Mouse (Mus musculus) liver, embryonic 16.5 days (tissue): ENCODE data around the gene Tsks. TPM values are rescaled to one million over a fixed set of nuclear protein-coding genes. Genes with fewer than 3 reads are reported as not detected.

ENCODE experiments used
- ATAC-seq: fragments of 200-750 bp; cut with Nextera tagmentation; 2 replicates; pipeline ENCODE4 v1.8.0; 2017; ENCODE audit warnings: low read depth, mild to moderate bottlenecking, moderate number of reproducible peaks, moderate library complexity
- H3K27ac ChIP-seq: fragments of 300-500 bp; sonication (generic); 2 replicates; pipeline ENCODE4 v1.5.1; 2014; ENCODE audit warnings: mild to moderate bottlenecking, low read length
- H3K27me3 ChIP-seq: fragments of 300-500 bp; sonication (generic); 2 replicates; pipeline ENCODE4 v1.6.1; 2014; ENCODE audit warnings: low read depth, low read length, mixed read lengths; ENCODE audit not compliant: control insufficient read depth, insufficient read depth
- H3K36me3 ChIP-seq: fragments of 300-500 bp; sonication (generic); 2 replicates; pipeline ENCODE4 v1.6.1; 2014; ENCODE audit warnings: mild to moderate bottlenecking; ENCODE audit not compliant: control insufficient read depth, insufficient read depth
- H3K4me1 ChIP-seq: fragments of 300-500 bp; sonication (generic); 2 replicates; pipeline ENCODE4 v1.6.1; 2014; ENCODE audit warnings: low read depth, low read length, mixed read lengths; ENCODE audit not compliant: control insufficient read depth
- H3K4me2 ChIP-seq: fragments of 300-500 bp; sonication (generic); 2 replicates; pipeline ENCODE4 v1.6.1; 2014; ENCODE audit warnings: low read depth, low read length, mixed read lengths
- H3K4me3 ChIP-seq: fragments of 300-500 bp; sonication (generic); 2 replicates; pipeline ENCODE4 v1.5.1; 2014; ENCODE audit warnings: low read depth, mild to moderate bottlenecking, low read length
- H3K9ac ChIP-seq: fragments of 300-500 bp; sonication (generic); 2 replicates; pipeline ENCODE4 v1.6.1; 2014; ENCODE audit warnings: low read depth, low read length
- H3K9me3 ChIP-seq: fragments of 300-500 bp; sonication (generic); replicated peaks from 2 replicates; pipeline ENCODE4 v1.6.1; 2016; ENCODE audit warnings: low read length; ENCODE audit not compliant: control insufficient read depth
- WGBS: fragments of 180-500 bp; shearing (Covaris S2); extraction: QIAGEN DNeasy Blood & Tissue Kit; methylation state at CpG from one replicate; pipeline ENCODE4 v1.1.7; 2014; ENCODE audit not compliant: insufficient replicate concordance; 5-methylcytosine and 5-hydroxymethylcytosine counted together
- polyA plus RNA-seq: library from polyadenylated mRNA; unstranded; fragments of >200 nt; fragmentation: Nextera tagmentation; extraction: Ambion mirVana; gene quantifications from 2 replicates; pipeline ENCODE4 v1.2.1, GENCODE M21; 2015

The Tsks gene
- 0.12 TPM in 1 of 2 replicates, not detected in the other for polyA plus RNA-seq

DNA sequence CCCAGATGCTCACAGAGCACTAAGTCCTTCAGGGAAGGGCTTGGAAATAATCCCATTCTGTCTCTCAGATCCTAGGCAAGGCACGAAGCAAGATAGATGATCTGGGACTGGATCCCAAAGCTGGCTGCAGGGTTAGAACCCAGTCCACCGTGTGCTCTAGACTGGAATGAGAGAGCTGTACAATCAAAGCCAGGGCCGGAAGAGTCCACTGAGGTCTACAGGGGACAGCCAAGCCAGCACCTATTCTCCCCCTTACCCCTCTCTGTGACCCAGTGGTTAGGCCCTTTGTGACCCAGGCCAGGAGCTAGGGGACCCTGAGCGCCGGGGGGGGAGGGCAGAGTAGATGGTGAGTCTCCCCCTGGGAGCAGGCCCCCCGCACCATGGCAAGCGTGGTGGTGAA is at the start of gene Tsks:
Gene Tsks (plus strand): TSS at position 301 of the 400 bp plus-strand sequence.
- no peak for ATAC-seq
- no peaks in the 10 kb centered on the region for H3K36me3 ChIP-seq
- WGBS = 76% methylated on average over 7 of the region's 7 CpGs

DNA sequence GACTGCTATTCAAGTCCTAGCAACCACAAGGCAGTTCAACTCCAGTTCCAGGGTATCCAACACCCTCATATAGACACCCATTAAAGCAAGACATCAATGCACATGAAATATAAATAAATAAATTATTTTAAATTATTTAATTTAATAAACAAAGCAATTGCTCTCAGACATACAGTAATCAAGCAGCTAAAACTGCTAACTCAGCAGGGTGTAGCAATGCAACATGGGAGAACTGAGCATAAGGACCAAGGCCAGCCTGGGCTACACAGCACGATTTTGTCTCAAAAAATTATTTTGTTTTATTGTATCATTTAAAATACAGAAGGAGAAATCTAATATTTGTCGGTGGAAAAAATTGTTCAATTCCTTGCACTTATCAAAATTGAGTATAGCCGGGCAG is 48.8 kb upstream of the Tsks start:
- Histone ChIP-seq H3K4me3 (no peak overlapping the region), H3K9ac (no peak overlapping the region), H3K4me1 (peaks cover 50% of the 10 kb centered on the region), H3K9me3 (no peaks in the 10 kb centered on the region), H3K4me2 (no peak overlapping the region), H3K36me3 (peaks cover 2% of the 10 kb centered on the region), H3K27me3 (no peaks in the 10 kb centered on the region), H3K27ac (no peak overlapping the region)
- no peak for ATAC-seq
- WGBS = 70% methylated on average over 3 of the region's 3 CpGs

More for the DNA sequence above, at the start of gene Tsks:
- H3K4me2 ChIP-seq = no peak within 1 kb of the TSS
- no peak within 1 kb of the TSS for H3K9ac ChIP-seq
- H3K4me3 ChIP-seq = no peak within 1 kb of the TSS
- no peaks in the 10 kb centered on the region for H3K27me3 ChIP-seq
- no peaks in the 10 kb centered on the region for H3K4me1 ChIP-seq
- no peaks in the 10 kb centered on the region for H3K9me3 ChIP-seq
- H3K27ac ChIP-seq = no peak within 1 kb of the TSS

DNA sequence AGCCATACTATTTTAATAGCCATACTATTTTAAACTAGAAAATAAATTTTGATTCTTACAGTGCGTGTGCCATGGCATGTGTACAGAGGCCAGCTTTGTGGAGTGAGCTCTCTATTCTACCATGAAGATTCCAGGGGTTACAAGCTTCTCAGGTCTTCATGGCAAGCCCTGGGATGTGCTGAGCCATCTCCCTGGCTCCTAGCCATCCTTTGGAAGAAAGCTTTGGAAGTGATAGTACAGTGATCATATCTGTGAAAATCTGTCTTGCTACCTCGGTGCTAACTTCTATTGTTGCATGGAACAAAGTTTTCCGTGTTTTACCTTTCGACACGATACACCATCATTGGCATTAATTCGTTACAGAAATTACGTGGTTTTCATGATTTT is 47.8 kb upstream of the Tsks start:
- H3K4me3 ChIP-seq = peak overlapping the region; percentile 69; the same call in 1 of the 2 replicates
- no peak for ATAC-seq
- H3K27me3 ChIP-seq = no peaks in the 10 kb centered on the region
- no peaks in the 10 kb centered on the region for H3K9me3 ChIP-seq
- H3K9ac ChIP-seq = no peak overlapping the region
- H3K4me1 ChIP-seq = peaks cover 50% of the 10 kb centered on the region
- H3K36me3 ChIP-seq = peaks cover 12% of the 10 kb centered on the region
- H3K27ac ChIP-seq = no peak overlapping the region
- H3K4me2 ChIP-seq = peak overlapping the region; percentile 83
- WGBS = 74% methylated on average over 7 of the region's 7 CpGs

DNA sequence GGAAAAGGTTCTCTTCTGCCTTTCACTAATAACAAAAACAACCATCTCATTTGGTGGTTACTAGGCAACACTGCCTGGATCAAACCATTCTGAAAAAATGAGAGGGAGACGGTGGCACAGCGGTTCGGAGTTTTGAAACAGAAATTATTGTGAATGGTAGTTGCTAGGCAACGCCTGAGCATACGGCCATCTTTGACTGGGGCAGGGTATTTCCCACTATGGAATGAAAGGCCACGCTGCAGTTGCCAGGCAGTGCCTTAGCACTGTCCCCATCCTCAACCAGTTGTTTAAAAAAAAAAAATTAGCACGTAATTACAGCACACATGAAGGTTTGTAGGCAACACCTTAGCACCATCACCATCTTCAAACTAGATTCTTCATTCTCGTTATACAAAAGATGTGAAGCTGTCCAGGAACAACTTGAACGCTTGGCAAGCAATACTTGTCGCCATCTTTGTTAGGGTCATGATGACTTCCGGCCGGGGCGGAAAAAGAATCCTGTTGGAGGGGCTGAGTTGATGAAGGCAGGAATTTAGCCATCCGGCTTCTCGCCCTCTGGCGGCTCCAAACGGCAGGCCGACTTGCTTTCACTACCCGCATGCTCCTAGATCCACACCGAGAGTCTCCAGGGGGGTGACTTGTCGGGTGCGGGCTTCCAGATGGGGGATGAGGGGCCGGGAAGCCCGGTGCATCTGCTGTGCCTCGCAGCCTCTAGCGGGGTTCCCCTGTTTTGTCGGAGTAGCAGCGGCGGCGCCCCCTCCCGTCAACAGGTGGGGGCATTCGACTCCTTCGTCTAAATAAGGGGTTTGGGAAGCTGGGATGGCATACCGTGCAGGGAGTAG is 47.2 kb upstream of the Tsks start, which contains the start of gene Fuz:
Gene Fuz (plus strand): TSS at position 487 of the 842 bp plus-strand sequence.
- peak within 1 kb of the TSS; percentile 54 for H3K9ac ChIP-seq

DNA sequence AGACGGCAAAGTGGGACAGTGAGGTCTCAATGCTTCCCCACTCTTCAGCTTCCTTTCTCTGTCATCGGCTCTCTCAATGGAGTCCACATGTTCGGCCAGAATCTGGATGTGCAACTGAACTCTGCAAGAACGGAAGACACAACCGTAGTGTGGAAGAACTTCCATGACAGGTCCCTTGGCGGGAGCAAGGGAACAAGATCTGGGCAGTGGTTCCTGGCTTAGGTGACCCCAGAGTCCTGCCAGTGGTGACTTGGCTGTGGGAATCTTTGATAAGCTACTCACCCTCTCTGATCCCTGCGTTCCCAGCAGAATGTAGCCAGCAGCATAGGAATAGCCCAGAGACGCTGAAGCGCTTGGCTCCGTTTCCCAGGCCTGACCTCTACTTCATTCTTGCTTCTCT is 46.5 kb upstream of the Tsks start:
- peak overlapping the region; percentile 69 for H3K4me3 ChIP-seq
- H3K4me1 ChIP-seq = peaks cover 49% of the 10 kb centered on the region
- H3K36me3 ChIP-seq = peaks cover 19% of the 10 kb centered on the region
- H3K9ac ChIP-seq = peak overlapping the region; percentile 54
- H3K9me3 ChIP-seq = no peaks in the 10 kb centered on the region
- 34% methylated on average over 10 of the region's 10 CpGs for WGBS
- H3K4me2 ChIP-seq = peak overlapping the region; percentile 83
- peak overlapping the region; percentile 34 for H3K27ac ChIP-seq
- no peaks in the 10 kb centered on the region for H3K27me3 ChIP-seq
- ATAC-seq = no peak

More for the DNA sequence above, 47.2 kb upstream of the Tsks start, which contains the start of gene Fuz:
- peak; percentile 20 for ATAC-seq
- Histone ChIP-seq H3K36me3 (peaks cover 18% of the 10 kb centered on the region), H3K27me3 (no peaks in the 10 kb centered on the region), H3K9me3 (no peaks in the 10 kb centered on the region), H3K4me2 (peak within 1 kb of the TSS; percentile 83), H3K27ac (peak within 1 kb of the TSS; percentile 34), H3K4me3 (peak within 1 kb of the TSS; percentile 69), H3K4me1 (peaks cover 49% of the 10 kb centered on the region)
- 2% methylated on average over 34 of the region's 34 CpGs for WGBS

DNA sequence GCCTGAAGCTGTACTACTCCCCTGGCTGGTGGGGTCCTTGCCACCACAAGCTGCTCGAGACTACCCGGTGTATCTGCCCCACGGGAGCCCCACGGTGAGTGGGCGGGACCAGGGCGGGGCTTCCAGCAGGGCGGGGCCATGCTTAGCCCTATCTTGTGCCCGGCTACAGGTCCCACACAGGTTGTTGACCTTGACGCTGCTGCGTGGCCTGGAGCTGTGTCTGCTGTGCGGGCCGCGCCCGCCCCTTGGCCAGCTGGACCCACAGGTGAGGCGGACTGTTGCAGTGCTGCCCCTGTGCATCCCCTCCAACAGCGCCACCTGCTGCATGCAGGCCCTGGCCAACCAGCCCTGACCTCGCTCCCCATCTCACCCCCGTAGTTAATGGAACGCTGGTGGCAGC is 44.4 kb upstream of the Tsks start:
- H3K4me2 ChIP-seq = 0 out of 2 replicates have a peak overlapping the region, but pooled peaks have one; percentile 24
- no peak overlapping the region for H3K9ac ChIP-seq
- H3K27ac ChIP-seq = peak overlapping the region; percentile 37; the same call in 1 of the 2 replicates
- 39% methylated on average over 19 of the region's 19 CpGs for WGBS
- H3K36me3 ChIP-seq = peaks cover 32% of the 10 kb centered on the region
- H3K27me3 ChIP-seq = no peaks in the 10 kb centered on the region
- H3K9me3 ChIP-seq = no peaks in the 10 kb centered on the region
- peaks cover 50% of the 10 kb centered on the region for H3K4me1 ChIP-seq
- peak; percentile 35 for ATAC-seq
- no peak overlapping the region for H3K4me3 ChIP-seq

DNA sequence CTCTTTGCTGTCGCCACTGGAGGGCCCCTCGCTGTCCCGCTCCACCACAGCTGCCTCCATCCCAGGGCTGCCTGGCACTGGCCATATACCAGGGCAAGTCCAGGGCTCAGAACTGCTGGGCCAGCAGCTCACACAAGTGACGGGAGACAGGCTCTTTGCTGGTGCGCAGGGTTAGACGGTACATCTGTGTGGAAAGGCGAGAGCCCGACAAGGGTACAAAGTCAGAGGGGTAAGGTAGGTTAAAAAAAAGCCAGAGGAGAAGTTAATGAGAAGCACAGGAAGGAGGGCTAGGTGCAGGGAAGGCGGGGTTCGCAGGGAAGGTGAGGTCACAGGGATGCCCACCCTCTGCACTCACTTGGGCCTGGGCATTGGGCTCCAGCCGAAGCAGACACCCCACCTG is 42.4 kb upstream of the Tsks start:
- ATAC-seq = no peak
- no peaks in the 10 kb centered on the region for H3K9me3 ChIP-seq
- no peak overlapping the region for H3K27ac ChIP-seq
- 89% methylated on average over 11 of the region's 11 CpGs for WGBS
- peaks cover 46% of the 10 kb centered on the region for H3K4me1 ChIP-seq
- no peak overlapping the region for H3K9ac ChIP-seq
- no peaks in the 10 kb centered on the region for H3K27me3 ChIP-seq
- no peak overlapping the region for H3K4me2 ChIP-seq
- H3K4me3 ChIP-seq = no peak overlapping the region
- peaks cover 51% of the 10 kb centered on the region for H3K36me3 ChIP-seq

DNA sequence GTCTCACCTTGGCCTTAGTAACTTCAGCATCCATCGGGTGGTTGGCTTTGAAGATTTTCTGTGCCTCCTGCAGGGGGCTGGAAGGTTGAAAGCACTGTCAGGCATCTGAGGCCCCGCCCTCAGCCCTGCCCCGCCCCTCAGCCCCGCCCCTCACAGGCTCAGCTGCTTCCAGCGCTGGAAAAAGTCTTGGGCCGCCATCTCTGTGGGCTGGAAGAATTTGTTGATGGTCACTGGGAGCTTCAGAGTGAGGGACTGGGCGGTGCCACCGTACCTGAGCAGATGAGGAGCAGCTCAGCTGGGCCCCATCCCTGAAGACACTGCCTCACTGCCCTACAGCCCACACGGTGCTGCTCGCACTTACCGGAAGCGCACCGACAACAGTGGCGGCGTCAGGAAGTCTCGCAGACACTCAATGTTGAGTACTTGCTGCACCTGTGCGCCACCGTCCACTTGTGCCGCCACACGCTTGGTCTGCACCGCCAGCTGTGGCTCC is 41.7 kb upstream of the Tsks start:
- H3K4me2 ChIP-seq = peak overlapping the region; percentile 24
- no peaks in the 10 kb centered on the region for H3K9me3 ChIP-seq
- peak overlapping the region; percentile 33 for H3K4me3 ChIP-seq
- peaks cover 41% of the 10 kb centered on the region for H3K4me1 ChIP-seq
- no peak overlapping the region for H3K27ac ChIP-seq
- H3K27me3 ChIP-seq = no peaks in the 10 kb centered on the region
- H3K9ac ChIP-seq = no peak overlapping the region
- H3K36me3 ChIP-seq = peaks cover 57% of the 10 kb centered on the region
- ATAC-seq = peak; percentile 54
- 21% methylated on average over 21 of the region's 21 CpGs for WGBS

DNA sequence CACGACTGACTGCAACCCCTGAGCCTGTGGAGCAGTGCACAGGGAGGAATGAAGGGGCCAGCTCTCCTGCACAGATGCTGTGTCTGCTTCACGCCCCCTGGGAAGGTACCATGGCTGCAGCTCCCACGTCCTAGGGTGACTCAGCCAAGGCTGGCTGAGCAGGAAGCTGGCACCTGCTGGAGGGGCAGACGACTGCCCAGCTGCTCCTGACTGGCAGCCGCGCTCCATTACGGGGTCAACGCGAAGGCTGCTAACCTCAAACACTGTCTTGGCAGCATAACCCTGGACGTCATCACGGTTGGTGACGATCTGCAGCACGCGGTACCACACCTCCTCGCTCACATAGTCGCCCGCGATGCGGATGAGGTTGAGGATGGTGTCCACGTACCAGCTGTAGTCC is 37.6 kb upstream of the Tsks start:
- no peak overlapping the region for H3K4me3 ChIP-seq
- WGBS = 87% methylated on average over 20 of the region's 20 CpGs
- H3K27me3 ChIP-seq = no peaks in the 10 kb centered on the region
- H3K4me1 ChIP-seq = peaks cover 16% of the 10 kb centered on the region
- H3K4me2 ChIP-seq = no peak overlapping the region
- H3K27ac ChIP-seq = no peak overlapping the region
- peaks cover 63% of the 10 kb centered on the region for H3K36me3 ChIP-seq
- ATAC-seq = no peak
- H3K9ac ChIP-seq = no peak overlapping the region
- no peaks in the 10 kb centered on the region for H3K9me3 ChIP-seq
